Mouse (Mus musculus) spleen, adult 2 months (tissue): ENCODE results near the gene Gm28230. TPM values are rescaled to one million over a fixed set of nuclear protein-coding genes. Genes with fewer than 3 reads are reported as not detected.

Experiments used
- DNase-seq, 2 experiments: peaks; one replicate each; pipeline versions ENCODE4 v3.0.0 to v3.0.0-alpha.2; 2012 to 2021; ENCODE audit warnings: low spot score in 2 of 2, low read depth in 1 of 2
- H3K27ac ChIP-seq: fragments of 200-500 bp; 2 replicates; pipeline ENCODE4 v1.5.1; 2012; ENCODE audit warnings: low read length, inconsistent platforms; ENCODE audit not compliant: insufficient read depth
- H3K27me3 ChIP-seq: fragments of 200-500 bp; 2 replicates; pipeline ENCODE4 v1.6.1; 2012; ENCODE audit warnings: mild to moderate bottlenecking, moderate library complexity, low read length, inconsistent platforms; ENCODE audit not compliant: control insufficient read depth, insufficient read depth
- H3K36me3 ChIP-seq: fragments of 200-500 bp; 2 replicates; pipeline ENCODE4 v1.6.1; 2012; ENCODE audit warnings: mild to moderate bottlenecking, low read length, inconsistent platforms; ENCODE audit not compliant: control insufficient read depth, insufficient read depth
- H3K4me1 ChIP-seq: fragments of 200-500 bp; 2 replicates; pipeline ENCODE4 v1.6.1; 2011; ENCODE audit warnings: inconsistent platforms; ENCODE audit not compliant: control insufficient read depth, insufficient read depth, insufficient read length
- H3K4me3 ChIP-seq: fragments of 200-500 bp; 2 replicates; pipeline ENCODE4 v1.5.1; 2011; ENCODE audit warnings: mild to moderate bottlenecking, inconsistent platforms; ENCODE audit not compliant: insufficient read depth, insufficient read length; ENCODE audit errors: extremely low read depth
- CTCF ChIP-seq: fragments of 200-500 bp; IDR thresholded peaks from 2 replicates; pipeline ENCODE4 v1.5.1; 2011; ENCODE audit warnings: mild to moderate bottlenecking, inconsistent platforms; ENCODE audit not compliant: insufficient read depth, insufficient read length, insufficient replicate concordance; ENCODE audit errors: extremely low read depth
- POLR2A ChIP-seq: fragments of 200-500 bp; IDR thresholded peaks from 2 replicates; pipeline ENCODE4 v1.6.1; 2011; ENCODE audit warnings: low read depth, low read length, inconsistent platforms
- WGBS: fragments of 180-500 bp; shearing (Covaris S2); methylation state at CpG from one replicate; pipeline ENCODE4 v1.1.7; 2018; 5-methylcytosine and 5-hydroxymethylcytosine counted together
- polyA plus RNA-seq: library from polyadenylated mRNA; depleted of rRNA; stranded (reverse); fragments of >200 nt; gene quantifications from 2 replicates; pipeline ENCODE4 v1.2.3, GENCODE M21; 2012

The Gm28230 gene
- polyA plus RNA-seq, 1 experiment = not detected

DNA sequence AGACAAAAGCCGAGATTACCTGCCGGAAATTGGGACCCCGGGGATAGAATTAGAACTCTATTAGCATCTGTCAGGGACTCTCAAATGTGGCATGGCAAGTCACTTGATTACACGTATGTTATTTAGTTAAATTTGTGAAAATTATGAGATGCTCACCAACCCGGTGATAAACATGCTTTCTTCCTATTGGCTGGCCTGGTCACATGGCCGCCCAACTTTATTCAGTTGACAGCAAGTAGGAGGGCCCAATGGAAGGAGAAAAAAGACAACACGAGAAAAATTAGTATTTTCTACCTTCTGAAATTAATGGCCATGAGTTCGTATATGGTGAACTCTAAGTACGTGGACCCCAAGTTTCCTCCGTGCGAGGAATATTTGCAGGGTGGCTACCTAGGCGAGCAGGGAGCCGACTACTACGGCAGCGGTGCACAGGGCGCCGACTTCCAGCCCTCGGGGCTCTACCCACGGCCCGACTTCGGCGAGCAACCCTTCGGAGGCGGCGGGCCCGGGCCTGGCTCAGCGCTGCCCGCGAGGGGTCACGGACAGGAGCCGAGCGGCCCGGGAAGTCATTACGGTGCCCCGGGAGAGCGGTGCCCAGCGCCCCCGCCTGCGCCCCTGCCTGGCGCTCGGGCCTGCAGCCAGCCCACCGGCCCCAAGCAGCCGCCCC is 578 bp downstream of the Gm28230 start:
- Histone ChIP-seq H3K27me3 (peaks cover 16% of the 10 kb centered on the region; the same call in 1 of the 2 replicates), H3K4me3 (no peak overlapping the region)

DNA sequence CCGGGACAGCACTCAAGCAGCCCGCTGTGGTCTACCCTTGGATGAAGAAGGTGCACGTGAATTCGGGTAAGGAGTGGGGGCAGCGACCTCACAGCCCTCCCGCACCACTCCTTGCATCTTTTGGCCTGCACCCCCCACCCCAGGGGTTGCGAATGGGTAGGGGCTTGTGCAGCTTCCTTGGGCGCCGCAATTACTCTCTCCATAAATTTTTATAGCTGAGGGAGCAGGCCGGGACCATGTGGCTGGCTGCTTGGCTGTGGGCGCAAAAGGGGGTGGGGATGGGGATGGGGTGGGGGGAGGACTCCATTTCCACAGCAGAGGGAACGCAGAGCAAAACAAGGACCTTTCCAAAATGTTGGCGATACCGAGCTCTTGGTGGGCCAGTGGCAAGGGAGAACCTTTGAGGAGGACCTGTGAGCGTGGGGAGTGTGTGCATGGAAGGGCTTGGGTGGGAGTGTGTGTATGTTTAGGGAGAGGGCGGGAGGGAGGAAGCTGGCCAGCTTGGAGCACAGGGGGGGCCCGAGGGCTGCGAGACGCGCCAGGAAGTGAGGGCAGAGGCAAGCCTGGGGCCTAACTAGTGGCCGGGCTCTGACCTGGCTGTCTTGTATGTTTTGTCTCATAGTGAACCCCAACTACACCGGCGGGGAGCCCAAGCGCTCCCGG is 1.2 kb downstream of the Gm28230 start:
- H3K4me1 ChIP-seq = no peaks in the 10 kb centered on the region
- no peak overlapping the region for H3K27ac ChIP-seq
- no peaks in the 10 kb centered on the region for H3K36me3 ChIP-seq
- DNase-seq = no peak
- 28% methylated on average over 25 of the region's 25 CpGs for WGBS
- H3K27me3 ChIP-seq = peaks cover 16% of the 10 kb centered on the region
- no peak overlapping the region for H3K4me3 ChIP-seq
- TF ChIP-seq POLR2A = no peak
- no peak for TF ChIP-seq CTCF

More for the DNA sequence above, 578 bp downstream of the Gm28230 start:
- WGBS = 12% methylated on average over 43 of the region's 43 CpGs
- TF ChIP-seq POLR2A = no peak
- no peak for TF ChIP-seq CTCF
- no peak for DNase-seq
- no peaks in the 10 kb centered on the region for H3K4me1 ChIP-seq
- H3K36me3 ChIP-seq = no peaks in the 10 kb centered on the region
- H3K27ac ChIP-seq = no peak overlapping the region

DNA sequence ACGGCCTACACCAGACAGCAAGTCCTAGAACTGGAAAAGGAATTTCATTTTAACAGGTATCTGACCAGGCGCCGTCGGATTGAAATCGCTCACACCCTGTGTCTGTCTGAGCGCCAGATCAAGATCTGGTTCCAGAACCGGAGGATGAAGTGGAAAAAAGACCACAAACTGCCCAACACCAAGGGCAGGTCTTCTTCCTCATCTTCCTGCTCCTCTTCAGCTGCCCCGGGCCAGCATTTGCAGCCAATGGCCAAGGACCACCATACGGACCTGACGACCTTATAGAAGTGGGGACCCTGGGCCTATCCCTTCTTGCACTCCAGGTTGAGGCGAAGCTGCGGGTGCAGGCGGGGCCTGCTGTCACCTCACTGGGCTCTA is 1.8 kb downstream of the Gm28230 start:
- DNase-seq = no peak
- Histone ChIP-seq H3K27ac (no peak overlapping the region), H3K36me3 (no peaks in the 10 kb centered on the region), H3K4me3 (no peak overlapping the region), H3K4me1 (no peaks in the 10 kb centered on the region), H3K27me3 (peaks cover 19% of the 10 kb centered on the region)
- 73% methylated on average over 13 of the region's 13 CpGs for WGBS
- TF ChIP-seq CTCF (no peak), POLR2A (no peak)

DNA sequence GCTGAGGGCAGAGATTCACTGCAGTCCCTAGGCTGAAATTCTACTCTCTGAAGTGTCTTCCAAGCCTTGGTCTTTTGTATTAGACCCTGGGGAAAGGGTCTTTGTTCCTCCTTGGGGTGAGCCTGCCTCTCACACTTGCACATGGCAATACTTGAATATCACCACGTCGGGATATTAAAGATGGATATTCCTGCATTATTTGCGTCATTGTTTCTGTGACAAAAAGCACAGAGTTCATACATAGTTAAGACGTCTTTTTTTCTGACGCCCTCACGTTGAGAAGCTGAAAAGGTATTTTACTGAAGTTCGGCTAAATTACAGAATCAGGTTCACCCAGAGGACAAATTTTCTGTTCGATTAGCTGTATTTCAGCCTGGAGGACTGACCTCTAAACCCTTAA is 3.8 kb downstream of the Gm28230 start:
- no peak overlapping the region for H3K27ac ChIP-seq
- H3K27me3 ChIP-seq = peaks cover 29% of the 10 kb centered on the region
- DNase-seq = no peak
- no peak overlapping the region for H3K4me3 ChIP-seq
- H3K4me1 ChIP-seq = no peaks in the 10 kb centered on the region
- WGBS = 65% methylated on average over 8 of the region's 8 CpGs
- TF ChIP-seq POLR2A = no peak
- H3K36me3 ChIP-seq = no peaks in the 10 kb centered on the region

DNA sequence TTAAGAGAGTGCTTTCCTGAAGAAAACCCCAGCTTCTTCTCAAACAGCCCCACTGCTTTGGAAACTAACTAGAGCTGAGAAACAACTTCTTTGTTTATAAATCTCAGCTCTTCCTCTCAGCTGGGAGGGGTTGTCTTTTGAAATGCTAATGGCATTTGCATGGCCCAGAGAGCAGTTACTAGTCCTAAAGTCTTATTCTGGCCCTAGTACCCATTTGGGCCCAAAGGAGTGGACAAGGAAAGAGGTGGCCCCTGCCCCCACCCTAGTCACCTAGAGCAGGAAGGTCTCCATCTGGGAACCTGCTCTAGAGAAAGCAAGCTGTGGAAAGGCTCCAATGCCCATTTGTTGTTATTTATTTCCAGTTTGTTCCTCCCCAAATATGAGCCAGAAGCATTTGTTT is 4.5 kb downstream of the Gm28230 start:
- Histone ChIP-seq H3K4me3 (no peak overlapping the region), H3K4me1 (no peaks in the 10 kb centered on the region), H3K27ac (no peak overlapping the region), H3K36me3 (no peaks in the 10 kb centered on the region), H3K27me3 (peaks cover 31% of the 10 kb centered on the region)
- DNase-seq = no peak
- TF ChIP-seq CTCF (no peak), POLR2A (no peak)

DNA sequence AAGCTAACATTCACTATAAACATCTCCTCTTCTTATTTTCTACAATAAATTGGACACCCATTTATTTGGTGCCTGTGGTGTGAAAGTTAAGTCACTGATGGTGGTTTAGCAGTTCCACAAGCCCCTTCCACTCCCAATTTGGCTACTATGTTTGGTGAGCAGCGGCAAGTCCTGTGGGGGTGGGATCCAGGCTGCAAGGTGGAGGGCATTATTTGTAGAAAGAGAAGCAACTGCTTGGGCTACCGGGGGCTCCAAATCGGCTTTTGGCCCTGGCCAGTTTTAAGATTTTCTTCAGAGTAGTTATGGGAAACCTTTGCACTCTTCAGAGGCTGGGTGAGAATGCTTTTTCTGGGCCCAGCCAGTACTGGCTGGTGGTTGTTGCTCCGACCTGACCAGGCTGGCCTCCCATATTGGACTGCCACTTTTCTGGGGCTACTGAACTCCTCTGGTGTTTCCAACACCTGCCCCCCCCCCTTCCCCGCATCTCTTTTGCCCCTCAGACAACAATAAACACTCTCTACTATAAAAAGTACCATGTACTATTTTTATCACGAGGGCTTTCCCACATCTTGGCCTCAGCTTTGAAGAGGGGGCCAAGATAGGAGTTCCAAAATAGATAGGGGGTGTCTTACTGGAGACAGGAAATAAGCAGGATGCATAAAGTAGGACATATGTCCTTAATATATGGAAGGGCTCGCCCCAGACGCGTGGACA is 5.4 kb downstream of the Gm28230 start:
- WGBS = 35% methylated on average over 9 of the region's 9 CpGs
- no peak for DNase-seq
- Histone ChIP-seq H3K27ac (no peak overlapping the region), H3K27me3 (peaks cover 33% of the 10 kb centered on the region), H3K4me3 (no peak overlapping the region), H3K4me1 (no peaks in the 10 kb centered on the region), H3K36me3 (no peaks in the 10 kb centered on the region)
- TF ChIP-seq CTCF (no peak), POLR2A (no peak)
